Mouse (Mus musculus): Measurements from ENCODE around the gene Drc7. TPM values are rescaled to one million over a fixed set of nuclear protein-coding genes. Genes with fewer than 3 reads are reported as not detected.

Drc7 gene
- polyA plus RNA-seq, 1 experiment from 2014 or later, result 0.46 TPM

Other genes with a start within 250 kb of the Drc7 start
- 0.44 and 0.51 TPM in 2 replicates for gene Ccl17, start 244.7 kb upstream of the Drc7 start, polyA plus RNA-seq (2015; fragmentation: Nextera tagmentation; extraction: Ambion mirVana)
- 194 and 209 TPM in 2 replicates for gene Coq9, start 216.8 kb upstream of the Drc7 start, polyA plus RNA-seq (2015; fragmentation: Nextera tagmentation; extraction: Ambion mirVana)
- 88.2 and 98.8 TPM in 2 replicates for gene Ciapin1, start 216.7 kb upstream of the Drc7 start, polyA plus RNA-seq (2015; fragmentation: Nextera tagmentation; extraction: Ambion mirVana)
- gene Polr2c, start 197.7 kb upstream of the Drc7 start, polyA plus RNA-seq (2015; fragmentation: Nextera tagmentation; extraction: Ambion mirVana), result 123 and 134 TPM in 2 replicates
- gene Dok4, start 178.8 kb upstream of the Drc7 start, polyA plus RNA-seq (2015; fragmentation: Nextera tagmentation; extraction: Ambion mirVana), result 28.9 and 33.7 TPM in 2 replicates
- 17.4 and 19.8 TPM in 2 replicates for gene Ccdc102a, start 137.0 kb upstream of the Drc7 start, polyA plus RNA-seq (2015; fragmentation: Nextera tagmentation; extraction: Ambion mirVana)
- 0.71 and 1.4 TPM in 2 replicates for gene Adgrg5, start 131.4 kb upstream of the Drc7 start, polyA plus RNA-seq (2015; fragmentation: Nextera tagmentation; extraction: Ambion mirVana)
- gene Adgrg1, start 80.4 kb upstream of the Drc7 start, polyA plus RNA-seq (2015; fragmentation: Nextera tagmentation; extraction: Ambion mirVana), result 12.0 and 18.0 TPM in 2 replicates
- 4.9 and 5.2 TPM in 2 replicates for gene Adgrg3, start 37.4 kb upstream of the Drc7 start, polyA plus RNA-seq (2015; fragmentation: Nextera tagmentation; extraction: Ambion mirVana)
- gene Katnb1, start 26.1 kb downstream of the Drc7 start, polyA plus RNA-seq (2015; fragmentation: Nextera tagmentation; extraction: Ambion mirVana), result 17.1 and 19.1 TPM in 2 replicates
- gene Kifc3, start 147.7 kb downstream of the Drc7 start, polyA plus RNA-seq (2015; fragmentation: Nextera tagmentation; extraction: Ambion mirVana), result 16.9 and 23.0 TPM in 2 replicates